Mouse (Mus musculus) liver, adult (tissue): ENCODE results near the gene Mertk.

ENCODE experiments used
- GATA4 ChIP-seq: IDR thresholded peaks from 2 replicates; pipeline ENCODE4 v1.6.1; 2014; ENCODE audit warnings: mild to moderate bottlenecking, low read length; ENCODE audit not compliant: insufficient replicate concordance

Mertk gene

DNA sequence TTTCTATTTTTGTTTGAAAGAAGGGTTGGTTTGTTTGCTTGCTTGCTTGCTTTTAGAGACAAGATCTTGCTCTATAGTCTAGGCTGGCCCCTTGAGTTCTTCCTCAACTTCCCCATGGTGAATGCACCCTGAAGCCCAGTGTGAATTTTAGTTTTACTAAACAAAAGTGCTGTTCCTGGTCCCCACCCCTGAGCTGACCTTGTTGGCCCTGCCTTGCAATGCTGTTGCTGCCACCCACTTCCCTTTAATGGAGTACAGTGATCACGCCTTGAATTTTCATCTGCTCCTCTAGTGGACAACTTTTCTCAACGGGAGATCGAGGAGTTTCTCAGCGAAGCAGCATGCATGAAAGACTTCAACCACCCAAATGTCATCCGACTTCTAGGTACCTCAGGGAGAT, 83.5 kb downstream of the Mertk start:
- no peak for TF ChIP-seq GATA4

DNA sequence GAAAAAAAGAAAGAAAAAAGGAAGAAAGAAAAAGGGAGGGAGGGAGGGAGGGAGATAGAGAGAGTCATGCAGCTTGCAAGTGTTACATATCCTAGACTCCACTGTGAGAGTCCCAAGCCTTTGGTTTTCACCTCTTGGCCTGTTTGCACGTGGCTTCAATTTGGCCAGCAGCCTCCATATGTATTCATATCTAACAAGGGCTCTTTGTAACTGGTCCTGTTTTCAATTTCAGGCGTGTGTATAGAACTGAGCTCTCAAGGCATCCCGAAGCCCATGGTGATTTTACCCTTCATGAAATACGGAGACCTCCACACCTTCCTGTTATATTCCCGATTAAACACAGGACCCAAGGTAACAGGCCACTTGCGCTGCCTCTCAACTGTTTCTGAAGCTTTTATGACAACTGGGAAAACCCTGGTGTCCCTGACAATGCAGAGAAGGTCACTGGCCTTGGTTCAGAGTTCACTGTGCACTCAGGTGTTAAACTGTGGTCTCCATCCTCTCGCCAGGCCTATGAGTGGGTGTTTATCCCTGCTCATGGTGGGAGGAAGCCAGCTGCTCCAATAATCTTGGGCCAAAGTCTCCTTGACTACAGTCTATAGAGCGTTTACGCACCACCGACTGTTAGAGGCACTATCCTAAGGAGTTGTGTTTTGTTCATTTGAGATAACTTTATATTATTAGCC, 85.0 kb downstream of the Mertk start:
- no peak for TF ChIP-seq GATA4

DNA sequence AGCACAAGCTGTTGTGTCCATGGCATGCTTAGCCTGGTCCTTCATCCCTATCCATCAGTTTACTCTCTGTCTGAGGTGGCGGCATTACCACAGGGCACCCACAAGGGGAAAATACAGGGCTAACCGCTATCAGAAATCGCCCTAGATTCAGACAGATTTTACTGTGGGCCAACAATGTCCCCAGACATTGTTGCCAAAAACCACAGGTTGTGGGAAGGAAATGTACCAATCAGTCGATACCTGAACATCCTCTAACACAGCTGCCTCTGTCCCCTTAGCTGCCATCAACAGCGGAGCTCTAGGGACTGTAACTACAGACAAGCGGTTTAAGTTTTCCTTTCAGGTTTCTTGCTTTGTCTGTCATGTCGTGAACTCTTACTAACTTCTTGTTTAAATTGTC, 86.1 kb downstream of the Mertk start:
- TF ChIP-seq GATA4, result no peak

DNA sequence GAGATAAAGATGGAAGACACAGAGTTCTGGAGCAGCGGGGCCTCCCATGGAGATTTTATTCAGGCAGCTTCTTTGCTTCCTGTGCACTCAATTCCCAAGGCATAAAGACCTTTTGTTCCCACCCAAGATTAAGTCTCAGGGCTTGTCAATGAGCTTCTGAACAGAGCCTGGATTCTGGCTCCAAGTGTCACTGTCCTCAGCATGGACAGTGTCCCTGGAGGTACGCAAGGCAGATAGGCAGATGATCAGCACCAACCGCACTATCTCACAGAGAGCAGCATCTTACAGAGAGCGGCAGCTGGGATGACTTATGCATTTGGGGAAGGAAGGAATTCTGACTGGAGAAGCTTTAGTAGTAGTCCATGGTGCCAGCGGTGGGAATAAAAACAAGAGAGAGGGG, 87.6 kb downstream of the Mertk start:
- TF ChIP-seq GATA4, result no peak

DNA sequence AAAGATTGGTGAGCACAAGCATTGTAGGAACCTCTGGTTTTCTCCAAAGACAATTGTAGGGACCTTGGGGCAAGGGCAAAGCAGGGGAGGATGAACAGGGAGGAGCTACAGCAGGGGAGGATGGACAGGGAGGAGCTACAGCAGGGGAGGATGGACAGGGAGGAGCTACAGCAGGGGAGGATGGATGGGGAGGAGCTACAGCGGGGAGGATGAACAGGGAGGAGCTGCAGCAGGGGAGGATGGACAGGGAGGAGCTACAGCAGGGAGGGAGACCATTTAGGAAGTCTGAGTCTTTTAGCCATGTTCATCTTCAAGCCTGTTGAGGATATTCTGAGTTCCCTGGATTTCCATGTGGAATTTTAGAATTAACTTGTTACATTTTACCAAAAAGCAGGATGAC, 88.0 kb downstream of the Mertk start:
- no peak for TF ChIP-seq GATA4

DNA sequence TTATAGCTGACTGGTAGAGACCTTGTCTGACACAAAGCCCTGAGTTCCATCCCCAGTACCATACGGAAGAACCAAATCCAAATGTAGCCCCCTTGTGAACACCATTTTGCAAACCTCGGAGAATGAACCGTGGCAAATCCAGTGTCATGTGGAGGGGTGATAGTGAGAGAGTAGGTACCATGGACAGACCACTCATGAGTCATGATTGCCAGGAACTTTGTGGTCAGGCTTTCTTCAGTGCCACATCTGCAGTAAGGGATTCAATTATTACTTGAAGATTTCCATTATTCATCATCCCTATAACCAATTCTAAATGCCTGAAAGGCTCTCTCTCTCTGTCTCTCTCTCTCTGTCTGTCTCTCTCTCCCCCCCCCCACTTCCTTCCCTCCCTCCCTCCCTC, 89.0 kb downstream of the Mertk start:
- no peak for TF ChIP-seq GATA4

DNA sequence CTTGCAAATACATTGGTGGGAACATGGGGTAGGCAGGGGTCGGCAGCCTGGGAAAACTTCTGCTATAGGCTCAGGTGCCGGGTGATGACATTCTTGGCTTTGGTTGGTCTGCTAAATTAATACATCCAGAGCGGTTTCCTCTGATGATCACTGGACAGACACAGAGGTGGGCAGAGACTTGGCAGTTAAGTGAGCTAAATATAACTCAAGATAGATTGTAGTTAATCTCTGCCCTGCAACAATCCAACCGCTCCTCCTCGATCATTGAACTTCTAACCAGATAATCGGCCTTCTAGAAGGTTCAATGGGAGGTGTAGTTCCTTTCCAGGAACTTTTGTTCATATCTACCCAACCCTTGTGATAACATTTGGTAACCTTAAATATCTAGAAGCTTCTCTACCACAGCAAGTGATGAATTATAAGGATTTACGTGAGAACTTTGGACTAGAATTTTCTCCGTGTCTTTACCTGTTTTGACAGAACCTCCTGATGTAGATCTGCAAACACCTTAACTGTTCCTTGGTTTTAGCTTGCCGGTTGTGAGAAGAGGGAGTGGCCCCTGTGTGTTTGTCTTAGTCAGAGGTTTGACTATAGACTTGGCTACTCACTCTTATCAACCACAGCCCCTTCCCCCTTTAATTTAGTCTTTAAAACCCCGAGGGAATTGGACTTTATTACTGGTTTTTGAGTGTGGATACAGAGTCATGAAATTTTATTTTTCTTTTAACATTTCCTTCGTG, 92.3 kb downstream of the Mertk start:
- TF ChIP-seq GATA4, result no peak

DNA sequence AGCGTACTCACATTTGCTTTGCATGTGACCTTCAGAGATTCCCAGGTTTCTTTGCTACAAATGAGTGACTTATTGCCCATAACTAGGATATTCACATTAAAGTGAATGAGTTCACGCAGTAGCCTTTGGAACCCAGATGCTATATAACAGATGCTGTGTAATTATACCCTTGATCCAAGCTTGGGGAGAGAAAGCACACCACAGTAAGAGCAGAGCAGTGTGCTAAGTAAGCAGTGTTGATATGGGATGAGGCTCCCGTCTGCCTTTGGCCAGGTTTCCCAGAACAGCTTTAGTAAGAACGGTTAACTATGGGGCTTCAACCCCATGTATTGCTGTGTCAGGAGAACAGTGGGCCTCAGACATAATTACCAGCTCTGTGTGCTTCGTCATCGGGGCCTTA, 95.2 kb downstream of the Mertk start:
- no peak for TF ChIP-seq GATA4

DNA sequence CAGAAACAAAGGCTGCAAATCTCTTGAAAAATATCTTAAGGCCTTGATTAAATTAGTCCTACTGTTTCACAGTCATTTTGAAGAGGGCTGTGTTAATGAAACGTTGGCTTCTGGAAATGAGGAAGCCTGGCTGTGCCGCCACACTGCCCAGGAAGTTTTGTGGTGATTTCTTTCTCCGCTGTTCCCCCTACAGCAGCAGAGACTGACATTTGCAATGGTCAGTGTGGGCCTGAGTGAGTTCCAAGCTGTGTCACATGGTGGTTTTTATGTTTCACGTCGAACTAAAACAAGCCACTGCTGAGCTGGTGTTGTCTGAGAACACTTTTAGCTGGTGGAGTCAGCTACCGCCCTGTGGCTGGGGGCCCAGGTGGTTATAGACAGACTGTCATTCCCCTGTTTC, 97.7 kb downstream of the Mertk start:
- no peak for TF ChIP-seq GATA4

DNA sequence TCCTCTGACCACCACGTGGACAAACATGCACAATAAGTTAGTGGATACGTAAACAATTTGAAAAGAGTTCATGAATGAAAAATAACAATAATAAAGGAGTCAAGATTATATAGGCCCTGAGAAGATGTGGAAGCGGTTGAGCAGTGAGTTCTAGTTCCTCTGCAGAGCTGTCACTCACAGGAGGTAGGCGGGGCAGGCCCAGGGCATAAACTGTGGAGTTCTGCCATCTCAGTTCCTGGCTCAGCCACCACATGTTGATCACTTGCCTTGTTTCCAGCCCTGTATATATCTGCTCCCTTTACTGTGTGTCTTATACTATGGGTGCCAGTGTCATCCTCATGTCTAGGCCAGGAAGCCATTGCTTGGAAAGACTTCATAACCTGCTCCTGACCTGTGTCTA, 104.7 kb downstream of the Mertk start:
- TF ChIP-seq GATA4, result no peak

DNA sequence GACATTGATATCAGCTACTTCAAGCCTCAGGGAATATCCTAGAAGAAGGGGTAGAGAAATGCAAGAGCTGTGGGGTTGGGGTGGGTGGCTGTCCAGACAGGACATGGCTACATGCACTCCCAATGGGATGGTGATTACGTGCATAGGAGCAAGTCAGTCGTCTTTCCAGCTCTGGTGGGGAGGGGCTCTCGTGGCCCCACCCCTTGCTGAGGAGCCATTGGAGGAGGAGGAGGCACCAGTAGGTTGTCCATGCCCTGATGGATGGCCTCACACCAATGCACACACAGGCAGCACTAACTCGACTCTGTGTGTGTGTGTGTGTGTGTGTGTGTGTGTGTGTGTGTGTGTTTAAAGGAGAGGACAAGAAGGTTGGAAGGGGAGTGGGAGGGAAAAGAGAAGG, 106.6 kb downstream of the Mertk start:
- no peak for TF ChIP-seq GATA4

DNA sequence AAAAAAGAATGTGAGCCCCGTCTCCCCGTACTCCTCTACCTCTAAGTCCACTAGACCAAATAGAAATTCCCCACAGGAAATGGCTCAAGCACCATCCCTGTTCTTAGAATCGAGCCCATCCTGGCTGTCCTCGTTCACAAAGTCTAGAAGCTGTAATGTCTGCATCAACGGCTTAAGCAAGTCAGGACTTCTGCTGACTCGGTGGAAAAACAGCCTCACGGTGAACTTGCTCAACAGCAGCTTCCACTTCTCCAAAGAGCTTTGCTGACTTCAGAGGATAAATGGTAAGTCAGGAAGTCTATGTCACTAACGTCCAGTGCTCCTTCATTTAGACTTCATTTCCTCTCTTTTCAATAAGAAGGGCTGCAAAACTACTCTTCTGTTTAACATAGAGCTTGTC, 107.8 kb downstream of the Mertk start:
- no peak for TF ChIP-seq GATA4

DNA sequence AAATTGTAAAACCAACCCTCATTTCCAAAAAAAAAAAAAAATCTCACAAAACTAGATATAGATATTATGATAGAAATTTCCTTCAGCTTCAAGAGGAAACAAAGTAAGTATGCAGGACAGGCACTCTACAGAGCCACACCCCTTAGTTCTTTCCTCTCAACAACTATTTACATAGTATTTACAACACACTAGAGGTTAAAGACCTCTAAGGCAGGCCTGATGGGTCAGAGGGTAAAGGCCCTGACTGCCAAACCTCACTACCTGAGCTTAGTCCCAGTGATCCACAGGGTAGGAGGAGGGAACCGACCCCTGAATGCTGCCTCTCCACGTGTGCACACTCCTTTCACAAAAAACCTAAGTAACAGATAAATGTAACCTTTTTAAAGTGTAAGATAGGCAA, 114.0 kb downstream of the Mertk start:
- TF ChIP-seq GATA4, result no peak

DNA sequence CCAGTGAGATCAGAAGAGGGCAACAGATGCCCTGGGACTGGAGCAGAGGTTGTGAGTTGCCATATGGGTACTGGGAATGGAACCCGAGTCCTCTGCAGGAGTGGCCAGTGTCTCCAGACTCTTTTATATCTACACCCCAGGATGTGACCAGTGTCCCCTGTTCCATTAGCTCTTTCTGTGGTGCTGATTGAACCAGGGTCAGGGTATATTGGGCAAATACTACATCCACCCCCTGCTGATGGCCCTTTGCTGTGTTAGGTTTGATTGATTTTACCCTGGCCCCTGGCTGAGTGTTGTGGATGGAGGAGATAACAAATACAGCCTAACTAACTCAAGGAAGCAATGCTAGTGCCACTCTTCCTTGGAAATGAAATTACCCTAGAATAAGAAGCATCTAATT, 117.6 kb downstream of the Mertk start:
- TF ChIP-seq GATA4, result no peak

DNA sequence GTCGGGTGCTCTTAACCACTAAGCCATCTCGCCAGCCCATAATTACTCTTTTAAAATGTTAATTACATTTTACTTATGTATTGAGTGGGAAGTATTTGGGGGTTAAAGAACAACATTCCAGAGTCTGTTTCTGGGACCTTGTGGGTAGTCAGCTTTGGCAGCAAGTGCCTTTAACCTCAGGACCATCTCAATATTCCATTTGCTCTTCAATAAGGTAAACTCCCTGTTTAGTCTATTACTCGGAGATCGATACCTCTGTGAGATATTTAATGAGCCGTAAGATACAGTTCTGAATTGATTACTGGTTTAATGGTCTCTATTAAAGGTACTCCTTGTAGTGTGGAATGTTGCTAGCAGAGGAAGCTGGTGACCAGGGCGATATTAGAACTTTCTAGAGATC, 118.2 kb downstream of the Mertk start:
- TF ChIP-seq GATA4, result no peak

DNA sequence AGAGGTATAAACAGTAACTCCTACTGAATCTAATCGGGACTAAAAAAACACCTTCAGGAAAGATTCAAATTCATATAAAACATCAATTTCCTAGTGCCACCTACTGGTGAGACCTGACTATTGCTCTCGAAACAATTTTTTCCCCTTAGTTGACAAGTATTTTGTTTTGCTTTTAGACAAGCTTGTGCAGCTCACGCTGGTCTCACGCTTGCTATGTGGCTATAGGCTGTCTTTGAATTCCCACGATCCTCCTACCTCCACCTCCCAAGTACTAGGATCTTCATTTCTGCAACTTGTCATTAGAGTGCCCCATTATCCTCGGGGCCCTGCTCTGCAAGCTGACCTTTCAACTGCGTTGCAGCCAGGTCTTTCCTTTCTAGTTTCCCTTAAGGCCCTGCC, 118.6 kb downstream of the Mertk start:
- no peak for TF ChIP-seq GATA4
